Mouse (Mus musculus): ENCODE measurements around the gene Tfrc.
A peak's percentile ranks its signal among the peaks of the same experiment; 100 is the strongest.

The Tfrc gene

GRCm38 (mm10) chr16:32650974-32651618 is 42.4 kb downstream of the Tfrc start:
- no peak for DNase-seq

- no peak for DNase-seq
Observed at GRCm38 (mm10) chr16:32654071-32654733, 45.5 kb downstream of the Tfrc start.

GRCm38 (mm10) chr16:32655534-32655933 is 46.8 kb downstream of the Tfrc start:
- no peak for DNase-seq

- no peak for DNase-seq
Observed at GRCm38 (mm10) chr16:32656321-32656720, 47.6 kb downstream of the Tfrc start.

GRCm38 (mm10) chr16:32656794-32657193 is 48.1 kb downstream of the Tfrc start:
- no peak for DNase-seq

- no peak for DNase-seq
Observed at GRCm38 (mm10) chr16:32657498-32658250, 49.0 kb downstream of the Tfrc start.

- peak; percentile 73 to 77 for DNase-seq
Observed at GRCm38 (mm10) chr16:32658743-32659171, 50.0 kb downstream of the Tfrc start.

- DNase-seq: peak; percentile 81 to 89
Observed at GRCm38 (mm10) chr16:32659385-32659784, 50.7 kb downstream of the Tfrc start.

GRCm38 (mm10) chr16:32660095-32660494 is 51.4 kb downstream of the Tfrc start:
- DNase-seq: peak in 1 of 2 experiments; percentile 42

- DNase-seq: peak; percentile 78 to 84
Observed at GRCm38 (mm10) chr16:32660557-32661321, 52.0 kb downstream of the Tfrc start.

- DNase-seq: peak; percentile 40 to 51
Observed at GRCm38 (mm10) chr16:32661493-32661921, 52.8 kb downstream of the Tfrc start.

- DNase-seq: no peak
Observed at GRCm38 (mm10) chr16:32662372-32662771, 53.7 kb downstream of the Tfrc start.

GRCm38 (mm10) chr16:32663231-32663858 is 54.6 kb downstream of the Tfrc start:
- DNase-seq: peak; percentile 69 to 73

- no peak for DNase-seq
Observed at GRCm38 (mm10) chr16:32664211-32664610, 55.5 kb downstream of the Tfrc start.

GRCm38 (mm10) chr16:32665851-32666665 is 57.3 kb downstream of the Tfrc start:
- DNase-seq: no peak

GRCm38 (mm10) chr16:32666671-32667551 is 58.2 kb downstream of the Tfrc start:
- DNase-seq: no peak

GRCm38 (mm10) chr16:32667552-32667872 is 58.8 kb downstream of the Tfrc start:
- no peak for DNase-seq

- no peak for DNase-seq
Observed at GRCm38 (mm10) chr16:32668030-32668429, 59.3 kb downstream of the Tfrc start.

- no peak for DNase-seq
Observed at GRCm38 (mm10) chr16:32668472-32668871, 59.8 kb downstream of the Tfrc start.

GRCm38 (mm10) chr16:32669243-32669642 is 60.5 kb downstream of the Tfrc start:
- DNase-seq: no peak

Data from cerebellum, adult 18-20 months (tissue).